Mouse (Mus musculus) monocyte, adult 2 months (primary cell): ENCODE measurements around the gene Mgat1.

Source experiments
- DNase-seq, 2 experiments: peaks; one replicate each; pipeline ENCODE4 v3.0.0; 2022; ENCODE audit warnings: low spot score in 2 of 2, low read depth in 1 of 2

The Mgat1 gene

DNA sequence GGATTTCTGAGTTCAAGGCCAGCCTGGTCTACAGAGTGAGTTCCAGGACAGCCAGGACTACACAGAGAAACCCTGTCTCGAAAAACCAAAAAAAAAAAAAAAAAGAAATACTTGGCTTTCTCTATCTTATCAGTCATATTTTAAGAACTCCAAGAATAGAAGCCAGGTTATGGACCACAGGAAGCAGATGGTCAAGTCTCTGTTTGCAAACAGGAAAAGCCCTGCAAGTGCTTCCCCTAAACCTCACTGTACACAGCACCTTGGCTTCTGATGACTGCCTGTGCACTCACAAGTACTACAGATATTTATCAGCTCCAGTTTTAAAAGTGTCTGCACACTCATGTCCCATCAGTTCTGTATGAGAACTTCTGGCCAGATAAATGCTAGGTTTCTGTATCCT, 2.5 kb upstream of the Mgat1 start:
- DNase-seq, result no peak

DNA sequence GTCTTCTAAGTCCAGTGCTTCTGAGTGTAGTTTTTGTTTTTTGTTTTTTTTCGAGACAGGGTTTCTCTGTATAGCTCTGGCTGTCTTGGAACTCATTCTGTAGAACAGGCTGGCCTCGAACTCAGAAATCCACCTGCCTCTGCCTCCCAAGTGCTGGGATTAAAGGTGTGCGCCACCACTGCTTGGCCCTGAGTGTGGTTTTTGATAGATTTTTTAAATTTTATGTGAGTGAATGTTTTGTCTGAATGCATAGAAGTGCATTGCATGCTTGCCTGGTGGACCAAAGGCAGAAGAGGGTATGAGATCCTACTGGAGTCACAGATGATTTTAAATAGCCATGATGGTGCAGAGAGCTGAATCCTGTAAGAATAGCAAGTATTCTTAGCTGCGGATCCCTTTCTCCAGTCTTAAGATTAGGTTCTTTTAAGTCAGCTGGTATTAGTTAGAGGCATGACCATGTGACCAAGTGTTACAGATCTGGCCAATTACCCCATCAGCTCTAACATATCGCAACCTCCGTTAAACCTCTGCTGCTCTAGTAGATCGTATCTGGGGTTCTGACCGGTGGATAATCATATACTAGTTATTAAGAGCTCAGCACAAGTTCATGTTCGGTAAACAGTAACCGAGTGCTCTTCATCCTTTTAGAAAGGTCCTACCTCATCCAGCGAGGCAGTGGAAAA, 906 bp upstream of the Mgat1 start:
- no peak for DNase-seq

DNA sequence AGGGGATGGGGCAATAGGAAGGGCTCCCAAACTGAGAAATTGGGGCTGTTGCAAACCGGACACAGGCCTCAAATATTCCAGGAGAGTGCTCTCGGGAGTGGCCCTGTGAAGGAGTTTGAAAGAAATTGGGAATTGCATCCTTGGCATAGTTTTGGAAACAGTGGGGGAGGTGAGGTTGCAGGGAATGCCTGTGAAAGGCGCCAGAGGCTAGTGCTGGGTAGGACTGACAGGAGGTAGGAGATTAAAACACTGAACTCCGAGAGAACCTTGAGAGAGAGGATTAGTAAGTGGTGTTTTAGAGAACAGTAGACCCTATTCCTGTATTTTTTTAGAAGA, 572 bp downstream of the Mgat1 start:
- no peak for DNase-seq

DNA sequence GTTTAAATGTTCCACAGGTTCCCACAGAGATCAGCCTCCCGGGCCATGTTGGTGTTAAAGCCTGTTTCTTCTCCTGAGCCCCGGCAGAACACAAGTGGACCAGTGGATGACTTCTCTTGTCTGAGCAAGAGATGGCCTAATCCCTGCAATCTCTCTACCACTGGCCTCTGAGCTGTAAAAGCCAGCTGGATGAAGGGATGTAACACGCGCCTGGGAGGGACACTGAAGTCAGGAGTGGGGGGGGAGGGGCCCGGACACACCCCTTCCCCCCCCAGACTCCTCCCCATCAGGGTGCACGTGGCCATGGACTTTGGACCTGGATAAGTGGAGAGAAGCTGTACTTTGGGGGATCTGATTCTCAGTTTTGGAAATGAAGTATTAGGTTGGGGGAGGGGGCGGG, 1.2 kb downstream of the Mgat1 start:
- DNase-seq, result no peak

DNA sequence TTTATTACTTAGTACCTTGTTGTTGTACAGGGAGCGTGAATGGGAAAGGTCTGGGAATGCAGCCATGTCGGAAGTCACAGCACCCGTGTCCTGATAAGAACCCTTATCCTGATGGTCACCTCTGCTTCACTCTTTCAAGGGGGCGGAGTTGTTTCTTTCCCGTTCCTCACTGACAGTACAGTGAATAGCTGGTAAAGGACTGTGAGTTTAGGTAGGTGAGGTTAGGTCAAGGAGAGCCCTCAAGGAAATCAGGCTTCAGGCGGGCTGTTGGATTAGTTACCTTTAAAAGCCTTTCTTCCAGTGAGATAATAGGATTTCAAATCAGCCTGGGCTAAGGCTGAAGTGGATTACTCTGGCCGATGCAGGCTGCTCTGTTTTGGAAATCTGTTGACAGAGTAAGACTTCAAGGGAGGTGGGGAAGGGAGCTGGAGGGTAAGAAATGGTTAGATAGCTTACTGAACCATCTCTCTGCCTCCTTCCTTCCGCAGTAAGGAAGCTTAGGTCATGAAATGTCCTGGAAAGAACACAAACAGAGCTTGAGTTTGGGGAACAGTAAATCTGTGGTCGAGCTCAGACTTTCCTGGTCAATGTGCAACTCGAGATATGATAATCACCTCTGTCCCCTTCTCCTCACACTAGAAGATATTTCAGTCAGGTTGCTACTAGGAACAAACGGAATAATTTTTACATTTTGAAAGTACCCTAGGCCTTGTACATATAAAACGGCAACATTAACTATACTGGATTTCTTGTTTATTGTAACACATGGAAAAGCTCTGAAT, 1.8 kb downstream of the Mgat1 start:
- DNase-seq, result no peak

DNA sequence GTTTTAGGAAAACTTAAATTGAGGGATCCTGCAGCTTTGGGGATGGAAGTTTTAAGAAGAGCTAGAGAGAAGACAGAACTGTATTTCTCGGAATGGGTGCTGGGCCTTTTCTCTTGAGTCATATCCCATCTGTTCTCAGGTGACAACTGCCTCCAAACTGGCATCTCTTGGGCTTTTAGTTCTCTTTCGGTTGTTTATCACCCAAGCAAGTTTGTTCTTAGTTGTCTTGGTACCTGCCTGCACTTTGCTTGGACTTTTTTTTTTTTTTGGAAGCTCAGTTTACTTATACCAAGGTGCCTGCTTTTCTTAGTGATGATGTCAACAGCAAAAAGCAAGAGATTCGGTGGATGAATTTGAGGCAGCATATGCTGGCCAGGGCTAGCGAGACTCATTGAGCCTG, 2.5 kb downstream of the Mgat1 start:
- DNase-seq, result no peak

DNA sequence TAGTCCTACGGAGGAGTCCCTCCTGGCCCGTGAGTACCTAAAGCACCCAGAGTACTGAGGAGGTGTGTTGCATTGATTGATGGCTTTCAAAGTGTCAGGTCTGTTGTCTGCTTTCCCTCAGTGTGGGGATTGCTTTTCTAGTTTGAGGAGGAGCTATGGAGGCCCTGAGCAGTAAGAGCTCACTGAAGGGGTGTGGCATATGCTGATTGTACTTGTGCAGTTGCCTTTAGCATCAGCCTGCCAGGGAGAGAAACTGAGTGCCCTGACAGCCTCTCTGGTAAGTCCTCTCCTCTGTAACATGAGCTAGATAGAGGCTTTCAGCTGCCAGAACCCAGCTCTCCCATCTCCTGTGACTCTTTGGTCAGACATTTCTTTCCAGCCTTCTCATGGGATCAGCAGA, 3.3 kb downstream of the Mgat1 start:
- DNase-seq, result no peak

DNA sequence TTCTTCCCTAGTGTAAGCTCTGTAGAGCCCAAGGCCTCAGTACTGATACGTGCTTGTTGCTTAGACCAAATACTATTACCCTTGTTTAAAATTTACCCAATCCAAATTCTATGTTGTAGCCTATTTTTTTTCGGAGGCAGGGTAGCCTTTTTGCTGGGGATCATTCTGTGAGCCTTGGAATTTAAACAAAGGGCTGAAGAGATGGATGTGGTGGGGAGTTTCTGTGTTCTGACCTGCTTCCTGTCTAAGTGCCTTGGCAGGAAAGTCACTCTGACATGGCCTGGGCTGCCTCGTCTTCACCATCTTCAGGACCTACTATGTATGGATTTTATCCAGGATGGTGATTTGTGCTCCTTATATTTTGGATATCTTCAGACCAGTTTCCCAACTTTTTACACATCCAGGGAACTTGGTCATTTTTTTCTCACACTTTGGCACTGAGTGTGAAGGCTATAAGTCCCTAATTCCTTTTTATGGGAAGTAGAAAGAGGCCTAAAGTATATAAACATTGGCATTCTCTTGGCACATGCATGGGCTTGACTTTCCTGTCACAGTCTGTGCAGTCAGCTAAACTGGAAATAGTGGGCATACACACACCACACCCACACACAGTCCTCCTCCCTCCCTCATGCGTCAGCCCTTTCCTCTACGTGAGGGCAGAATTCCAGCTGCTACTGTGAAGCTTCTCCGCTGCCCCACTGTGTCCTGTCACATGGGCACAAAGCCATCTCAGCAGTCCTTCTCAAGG, 4.4 kb downstream of the Mgat1 start:
- no peak for DNase-seq

DNA sequence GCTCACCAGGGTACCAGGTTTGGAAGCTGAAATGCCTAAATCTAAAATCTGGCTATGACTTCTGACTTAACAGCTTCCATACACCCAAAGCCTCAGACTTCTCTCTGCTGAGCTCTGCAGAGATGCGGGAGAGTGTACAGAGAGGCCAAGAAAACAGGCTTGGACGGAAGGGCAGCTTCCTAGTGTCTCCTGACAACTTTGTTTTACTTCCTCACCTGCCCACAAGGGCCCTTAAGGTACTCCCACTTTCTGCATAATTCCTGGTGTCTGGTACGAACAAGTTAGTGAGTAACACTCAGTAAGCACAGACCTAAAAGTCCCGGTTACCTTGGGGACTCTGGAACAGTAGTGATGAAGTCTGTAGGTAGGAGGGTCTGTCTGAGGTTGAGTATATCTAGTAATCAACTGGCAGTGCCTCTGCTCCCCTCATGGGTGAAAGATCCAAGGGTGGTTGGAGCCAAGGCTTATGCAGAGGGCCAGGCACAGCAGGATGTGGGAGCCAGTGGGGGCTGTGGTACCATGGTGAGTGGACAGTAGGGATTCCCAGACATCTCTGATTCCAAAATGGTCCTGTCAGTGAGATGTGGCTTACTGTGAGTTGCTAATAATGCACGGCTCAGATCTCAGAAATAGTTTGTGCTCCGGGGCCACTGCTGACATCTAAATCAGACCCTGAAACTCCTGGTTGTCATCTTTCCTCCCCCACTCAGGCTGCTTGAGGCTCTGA, 5.1 kb downstream of the Mgat1 start:
- DNase-seq, result no peak

DNA sequence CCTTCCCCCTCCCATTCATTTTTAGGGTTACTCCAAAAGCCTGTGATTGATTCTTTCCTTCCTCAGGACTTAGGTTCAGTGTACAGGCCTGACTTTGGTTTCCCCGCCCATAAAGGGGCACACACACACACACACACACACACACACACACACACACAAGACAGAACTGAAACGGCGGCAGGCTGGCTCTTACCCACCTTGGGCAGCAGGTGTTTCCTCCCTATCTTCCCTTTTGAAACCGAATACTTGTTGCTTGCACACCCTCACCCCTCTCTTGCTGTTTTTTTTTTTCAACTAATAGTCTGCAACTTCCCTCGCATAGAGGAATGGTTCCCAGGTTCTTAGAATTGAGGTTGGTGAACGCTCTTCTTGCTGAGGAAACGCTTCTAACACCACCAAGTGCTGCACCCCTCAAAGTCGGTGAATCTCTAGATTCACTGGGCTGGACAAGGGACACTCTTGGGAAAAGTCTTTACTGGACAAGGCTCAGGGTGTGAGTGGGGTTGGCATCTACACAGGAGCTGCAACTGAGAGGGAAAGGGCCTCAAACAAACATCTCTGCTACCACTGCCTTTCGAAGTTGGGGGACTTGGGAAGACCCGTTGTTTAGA, 5.9 kb downstream of the Mgat1 start:
- DNase-seq, result no peak

DNA sequence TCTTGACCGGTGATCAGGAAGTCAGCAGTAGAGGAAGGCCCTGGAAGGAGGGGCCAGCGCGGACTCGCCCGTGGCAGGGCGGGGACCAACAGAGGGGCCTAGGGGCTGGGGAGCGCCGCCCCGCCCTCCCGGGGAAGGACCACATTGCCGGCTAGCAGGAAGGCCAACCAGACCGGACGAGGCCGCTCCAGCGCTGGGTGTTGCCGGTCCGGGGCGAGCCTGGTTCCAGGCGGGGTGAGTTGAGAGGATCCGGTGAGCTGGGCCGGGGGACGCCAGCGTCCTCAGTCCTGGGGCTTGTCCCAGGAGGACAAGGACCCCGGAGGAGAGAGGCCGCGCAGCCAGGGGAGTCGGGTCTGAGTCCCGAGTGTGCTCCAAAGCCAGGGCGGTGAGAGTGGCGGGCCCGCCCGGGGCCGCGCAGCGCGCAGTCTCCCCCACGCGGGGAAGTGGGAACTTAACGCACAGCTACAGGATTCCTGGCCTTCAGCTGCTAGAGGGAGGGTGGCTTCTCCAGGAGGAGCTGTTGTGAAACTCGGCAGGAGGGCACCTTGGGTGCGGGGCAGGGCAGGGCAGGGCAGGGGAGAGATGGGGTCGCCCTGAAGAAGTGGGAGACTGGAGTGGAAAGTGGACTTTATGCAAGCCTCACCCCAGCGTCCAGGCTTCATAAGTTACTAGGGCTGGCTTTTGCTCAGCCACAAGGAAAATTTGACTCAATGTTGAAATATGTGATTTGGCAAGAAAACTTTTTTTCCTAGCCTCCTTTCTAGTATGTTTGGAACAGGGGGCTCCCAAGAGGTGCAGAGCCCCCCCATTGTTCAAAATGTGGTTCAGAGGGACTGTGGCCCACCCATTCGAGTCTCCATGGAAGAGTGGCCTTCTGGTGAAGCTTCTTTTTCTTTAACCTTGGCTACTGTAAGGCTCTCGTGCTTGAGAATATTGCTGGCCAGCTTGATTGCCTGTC, 6.7 kb downstream of the Mgat1 start:
- peak; percentile 64 to 75 for DNase-seq

DNA sequence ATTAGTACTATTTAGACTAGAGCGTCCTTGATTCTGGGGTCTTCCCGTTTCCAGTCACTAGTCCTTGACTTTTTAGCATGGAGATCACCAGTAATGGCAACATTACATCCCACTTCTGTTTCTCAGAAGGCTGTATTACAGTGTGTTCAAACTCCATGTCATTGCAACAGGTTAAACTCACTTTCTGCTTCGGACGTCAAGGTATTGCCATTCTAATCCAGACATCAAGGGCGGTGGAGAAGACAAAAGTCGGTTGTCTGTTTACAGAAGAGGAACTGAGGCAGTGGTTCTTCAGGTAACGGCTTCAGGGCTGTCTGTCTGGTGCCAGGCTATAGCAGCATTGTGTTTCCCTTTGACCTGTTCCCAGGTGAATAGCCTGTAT, 7.4 kb downstream of the Mgat1 start:
- DNase-seq, result no peak

DNA sequence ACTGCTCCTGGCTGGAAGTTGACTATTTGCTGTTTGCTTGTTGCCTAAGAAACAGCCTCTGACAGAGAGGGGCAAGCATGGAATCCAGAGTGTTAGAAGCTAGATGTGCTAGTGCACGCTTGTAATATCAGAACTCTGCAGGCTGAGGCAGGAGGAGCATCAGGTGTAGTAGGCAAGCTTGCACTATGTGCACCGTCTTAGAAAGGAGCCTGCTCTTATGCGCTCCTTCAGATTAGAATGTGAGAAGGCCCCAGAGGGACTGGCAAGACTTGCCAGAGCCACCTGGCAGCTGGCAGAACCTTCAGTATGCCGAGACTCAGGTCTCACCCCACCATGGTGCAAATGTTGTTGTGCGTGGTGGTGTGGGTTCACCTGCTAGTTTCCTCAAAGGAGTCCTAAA, 8.1 kb downstream of the Mgat1 start:
- DNase-seq, result no peak

DNA sequence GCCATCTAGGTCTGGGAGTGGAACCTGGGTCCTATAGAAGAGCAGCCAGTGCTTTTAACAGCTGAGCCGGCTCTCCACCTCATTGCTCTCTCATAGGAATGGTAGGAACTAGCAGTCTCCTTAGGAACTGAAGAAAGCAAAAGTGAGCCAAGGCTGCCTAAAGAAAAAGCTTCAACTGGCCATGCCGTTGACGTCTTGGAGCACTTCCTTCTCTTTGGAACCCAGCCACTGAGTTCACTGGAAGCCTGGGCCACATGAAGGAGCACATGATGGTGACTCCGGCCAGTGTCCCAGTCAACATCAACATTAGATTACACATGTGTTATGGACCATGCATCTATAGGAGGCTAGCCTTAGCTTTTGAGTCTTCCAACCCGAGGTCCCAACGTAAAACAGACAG, 9.0 kb downstream of the Mgat1 start:
- DNase-seq, result no peak

DNA sequence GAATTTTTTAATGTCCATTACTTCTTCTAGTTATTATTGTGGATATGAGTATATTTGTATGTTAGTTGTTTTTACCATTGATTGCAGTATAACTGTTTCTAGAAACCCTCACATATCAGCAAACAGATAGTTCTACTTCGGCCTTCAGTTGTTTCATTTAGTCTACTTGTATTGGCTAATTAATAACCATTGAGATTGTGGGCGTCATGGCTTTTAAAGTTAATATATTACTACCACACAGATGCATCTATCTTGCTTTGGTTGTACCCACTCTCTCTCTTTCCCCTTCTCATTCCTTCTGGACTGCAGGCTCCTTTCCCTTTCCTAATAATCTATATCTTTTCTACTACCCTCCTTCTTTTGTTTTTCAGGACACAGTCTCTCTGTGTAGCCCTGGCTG, 15.3 kb downstream of the Mgat1 start:
- DNase-seq, result no peak

DNA sequence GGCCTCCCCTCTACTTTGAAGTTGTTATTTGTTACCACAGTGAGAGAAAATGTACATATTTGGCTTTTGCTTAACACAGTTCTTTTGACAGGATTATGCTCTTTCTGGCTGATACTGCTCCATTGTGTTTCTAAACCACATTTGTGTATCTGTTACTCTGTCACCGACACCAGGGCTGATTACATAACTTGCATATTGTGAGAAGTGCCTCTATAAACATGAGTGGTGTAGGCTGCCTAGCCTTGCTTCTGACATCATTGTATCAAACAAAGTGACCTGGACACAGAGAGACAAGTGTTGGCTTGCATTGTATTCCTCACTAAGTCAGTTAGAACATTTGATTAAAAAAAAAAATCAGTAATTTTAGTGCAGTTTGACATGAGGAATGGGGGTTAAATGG, 15.8 kb downstream of the Mgat1 start:
- no peak for DNase-seq

DNA sequence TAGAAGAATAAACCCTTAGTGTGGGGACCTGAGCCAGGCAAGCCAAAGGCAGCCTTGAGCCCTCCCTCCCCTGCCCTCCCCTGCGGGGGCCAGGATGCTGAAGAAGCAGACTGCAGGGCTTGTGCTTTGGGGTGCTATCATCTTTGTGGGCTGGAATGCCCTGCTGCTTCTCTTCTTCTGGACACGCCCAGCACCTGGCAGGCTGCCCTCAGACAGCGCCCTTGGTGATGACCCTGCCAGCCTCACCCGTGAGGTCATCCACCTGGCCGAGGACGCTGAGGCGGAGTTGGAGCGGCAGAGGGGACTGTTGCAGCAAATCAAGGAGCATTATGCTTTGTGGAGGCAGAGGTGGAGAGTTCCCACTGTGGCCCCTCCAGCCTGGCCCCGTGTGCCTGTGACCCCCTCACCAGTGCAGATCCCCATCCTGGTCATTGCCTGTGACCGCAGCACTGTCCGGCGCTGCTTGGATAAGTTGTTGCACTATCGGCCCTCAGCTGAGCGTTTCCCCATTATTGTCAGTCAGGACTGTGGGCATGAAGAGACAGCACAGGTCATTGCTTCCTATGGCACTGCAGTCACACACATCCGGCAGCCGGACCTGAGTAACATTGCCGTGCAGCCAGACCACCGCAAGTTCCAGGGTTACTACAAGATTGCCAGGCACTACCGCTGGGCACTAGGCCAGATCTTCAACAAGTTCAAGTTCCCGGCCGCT, 16.8 kb downstream of the Mgat1 start:
- no peak for DNase-seq

DNA sequence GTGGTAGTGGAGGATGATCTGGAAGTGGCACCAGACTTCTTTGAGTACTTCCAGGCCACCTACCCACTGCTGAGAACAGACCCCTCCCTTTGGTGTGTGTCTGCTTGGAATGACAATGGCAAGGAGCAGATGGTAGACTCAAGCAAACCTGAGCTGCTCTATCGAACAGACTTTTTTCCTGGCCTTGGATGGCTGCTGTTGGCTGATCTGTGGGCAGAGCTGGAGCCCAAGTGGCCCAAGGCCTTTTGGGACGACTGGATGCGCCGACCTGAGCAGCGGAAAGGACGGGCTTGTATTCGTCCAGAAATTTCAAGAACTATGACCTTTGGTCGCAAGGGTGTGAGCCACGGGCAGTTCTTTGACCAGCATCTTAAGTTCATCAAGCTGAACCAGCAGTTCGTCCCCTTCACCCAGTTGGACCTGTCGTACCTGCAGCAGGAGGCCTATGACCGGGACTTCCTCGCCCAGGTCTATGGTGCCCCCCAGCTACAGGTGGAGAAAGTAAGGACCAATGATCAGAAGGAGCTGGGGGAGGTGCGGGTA, 17.4 kb downstream of the Mgat1 start:
- no peak for DNase-seq

DNA sequence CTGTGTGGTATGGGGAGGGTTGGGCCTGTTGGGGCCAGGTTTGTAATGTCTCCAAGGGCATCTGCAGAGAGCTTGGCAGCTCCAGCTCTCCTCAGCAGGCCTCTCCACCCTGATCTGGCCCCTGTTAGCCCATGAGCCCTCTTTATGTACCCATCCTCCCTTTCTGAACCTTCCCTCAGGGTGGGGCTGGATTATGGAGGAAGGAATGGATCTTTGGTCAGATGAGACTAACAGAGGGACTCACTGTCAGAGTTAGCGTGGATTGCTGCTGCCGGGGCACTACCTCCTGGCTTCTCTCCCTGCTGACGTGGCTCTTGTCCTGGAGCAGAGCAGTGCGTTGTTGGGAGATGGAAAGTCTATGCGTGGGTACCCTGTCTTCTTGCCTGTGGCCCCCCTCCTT, 18.3 kb downstream of the Mgat1 start:
- DNase-seq, result no peak
